Mouse (Mus musculus): ENCODE data around the gene Tmem30b. TPM values are rescaled to one million over a fixed set of nuclear protein-coding genes. Genes with fewer than 3 reads are reported as not detected.
A peak's percentile ranks its signal among the peaks of the same experiment; 100 is the strongest.
"Not testable (repeated sequence)": the region's sequence is repeated elsewhere in the genome, so short reads cannot be mapped to it uniquely, and the experiment has no call there.

Tmem30b gene
- polyA plus RNA-seq, 1 experiment from 2014 or later = 0.11 TPM

GRCm38 (mm10) chr12:73544736-73545671, 1.2 kb downstream of the Tmem30b start:
- DNase-seq (ENCODE audit: low spot score) (no peak), ATAC-seq (no peak; the same call in 1 of the 2 replicates)
- H3K4me2 ChIP-seq (ENCODE audit: low read length) = peak overlapping the region; percentile 54
- WGBS = 16% methylated on average over 48 of the region's 48 CpGs
- no peaks in the 10 kb centered on the region for H3K36me3 ChIP-seq (ENCODE audit: control insufficient read depth, insufficient read depth, low read length)
- H3K27me3 ChIP-seq (replicated peaks; ENCODE audit: control insufficient read depth, insufficient read depth, low read length) = peaks cover 64% of the 10 kb centered on the region
- H3K4me1 ChIP-seq (ENCODE audit: control insufficient read depth, insufficient read depth, low read length) = no peaks in the 10 kb centered on the region
- H3K9me3 ChIP-seq (replicated peaks; ENCODE audit: control insufficient read depth, low read length) = no peaks in the 10 kb centered on the region
- H3K27ac ChIP-seq (ENCODE audit: low read depth, low read length) = no peak overlapping the region
- H3K4me3 ChIP-seq (ENCODE audit: low read depth, low read length) = peak overlapping the region; percentile 32
- no peak overlapping the region for H3K9ac ChIP-seq (ENCODE audit: low read length)

DNA sequence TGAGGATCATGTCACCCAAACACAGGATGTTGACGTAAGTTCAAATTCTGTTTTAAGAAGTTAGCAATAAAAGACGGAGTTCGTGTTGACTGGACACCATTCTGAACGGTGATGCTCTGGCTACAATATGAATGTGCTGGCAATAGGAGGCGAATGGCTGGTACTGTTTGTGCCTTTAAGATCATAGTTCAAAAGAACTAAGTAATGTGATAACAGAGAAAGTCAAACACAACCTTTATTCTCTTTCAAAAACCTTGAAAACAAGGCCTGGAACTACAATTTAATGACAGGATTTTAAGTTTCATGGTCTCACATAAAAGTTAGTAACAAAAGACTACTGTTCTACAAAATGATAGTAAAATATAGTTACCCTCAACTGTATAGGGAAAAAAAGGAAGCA, 3.0 kb downstream of the Tmem30b start:
- ATAC-seq (no peak), DNase-seq (ENCODE audit: low spot score) (no peak)
- H3K4me1 ChIP-seq (ENCODE audit: control insufficient read depth, insufficient read depth, low read length) = no peaks in the 10 kb centered on the region
- H3K4me2 ChIP-seq (ENCODE audit: low read length) = no peak overlapping the region
- no peaks in the 10 kb centered on the region for H3K36me3 ChIP-seq (ENCODE audit: control insufficient read depth, insufficient read depth, low read length)
- 90% methylated on average over 5 of the region's 5 CpGs for WGBS
- H3K9me3 ChIP-seq (replicated peaks; ENCODE audit: control insufficient read depth, low read length) = no peaks in the 10 kb centered on the region
- no peak overlapping the region for H3K27ac ChIP-seq (ENCODE audit: low read depth, low read length)
- H3K27me3 ChIP-seq (replicated peaks; ENCODE audit: control insufficient read depth, insufficient read depth, low read length) = peaks cover 57% of the 10 kb centered on the region
- H3K9ac ChIP-seq (ENCODE audit: low read length) = no peak overlapping the region
- no peak overlapping the region for H3K4me3 ChIP-seq (ENCODE audit: low read depth, low read length)

DNA sequence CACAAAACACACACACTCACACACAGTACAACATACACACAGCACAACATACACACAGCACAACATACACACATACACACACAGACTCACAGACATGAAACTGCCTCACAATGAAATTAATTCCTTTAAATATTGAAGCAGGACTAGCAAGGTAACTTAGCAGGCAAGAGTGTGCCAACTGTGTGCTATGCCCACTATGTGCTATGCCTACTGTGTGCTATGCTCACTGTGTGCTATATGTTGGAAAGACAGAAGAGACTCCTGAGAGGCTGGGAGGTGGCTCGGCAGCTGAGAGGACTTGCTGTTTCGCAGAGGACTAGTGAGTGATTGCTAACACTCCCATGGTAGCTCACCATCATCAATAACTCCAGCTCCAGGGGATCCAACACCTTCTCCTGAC, 5.8 kb downstream of the Tmem30b start:
- Histone ChIP-seq H3K4me3 (ENCODE audit: low read depth, low read length) (no peak overlapping the region), H3K36me3 (ENCODE audit: control insufficient read depth, insufficient read depth, low read length) (no peaks in the 10 kb centered on the region), H3K27ac (ENCODE audit: low read depth, low read length) (no peak overlapping the region), H3K9ac (ENCODE audit: low read length) (no peak overlapping the region), H3K9me3 (replicated peaks; ENCODE audit: control insufficient read depth, low read length) (no peaks in the 10 kb centered on the region), H3K4me2 (ENCODE audit: low read length) (no peak overlapping the region), H3K4me1 (ENCODE audit: control insufficient read depth, insufficient read depth, low read length) (no peaks in the 10 kb centered on the region), H3K27me3 (replicated peaks; ENCODE audit: control insufficient read depth, insufficient read depth, low read length) (peaks cover 33% of the 10 kb centered on the region)
- WGBS = 93% methylated on average over 2 of the region's 2 CpGs
- no peak for ATAC-seq
- DNase-seq (ENCODE audit: low spot score) = no peak

DNA sequence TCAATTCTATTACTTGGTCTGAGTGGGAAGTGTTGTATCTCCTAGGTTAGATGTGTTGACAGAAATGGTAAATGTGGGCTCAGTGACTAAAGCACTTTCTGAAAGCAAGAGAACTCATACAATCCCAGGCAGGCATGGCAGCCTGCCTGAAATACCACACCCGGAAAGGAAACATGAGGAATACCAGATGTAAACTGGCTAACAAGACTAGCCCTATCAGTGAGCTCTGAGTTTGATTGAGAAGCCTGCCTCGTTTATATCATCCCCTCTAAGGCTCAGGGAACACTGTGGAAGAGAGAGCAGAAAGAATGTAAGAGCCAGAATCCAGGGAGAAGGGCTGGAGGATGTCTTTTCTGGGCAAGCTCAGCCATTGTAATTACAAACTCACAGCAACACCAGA, 7.0 kb downstream of the Tmem30b start:
- peak; percentile 48 for DNase-seq (ENCODE audit: low spot score)
- no peak overlapping the region for H3K4me2 ChIP-seq (ENCODE audit: low read length)
- 42% methylated on average over 2 of the region's 2 CpGs for WGBS

DNA sequence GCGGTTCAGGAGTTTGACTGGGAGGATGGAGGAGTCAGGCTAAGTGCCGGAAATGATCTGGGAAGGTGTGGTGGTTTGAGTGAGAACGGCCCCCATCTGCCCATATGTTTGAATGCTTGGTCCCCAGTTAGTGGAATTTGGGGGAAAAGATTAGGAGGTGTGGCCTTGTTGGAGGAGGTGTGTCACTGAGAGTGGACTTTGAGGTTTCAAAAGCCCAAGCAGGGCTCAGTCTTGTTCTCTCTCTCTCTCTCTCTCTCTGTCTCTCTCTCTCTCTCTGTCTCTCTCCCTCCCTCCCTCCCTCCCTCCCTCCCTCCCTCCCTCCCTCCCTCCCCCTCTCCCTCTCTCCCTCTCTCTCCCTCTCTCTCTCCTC, 8.1 kb downstream of the Tmem30b start:
- DNase-seq (ENCODE audit: low spot score); H3K4me3 ChIP-seq (ENCODE audit: low read depth, low read length); H3K9me3 ChIP-seq (replicated peaks; ENCODE audit: control insufficient read depth, low read length); ATAC-seq; H3K36me3 ChIP-seq (ENCODE audit: control insufficient read depth, insufficient read depth, low read length); H3K4me1 ChIP-seq (ENCODE audit: control insufficient read depth, insufficient read depth, low read length); H3K9ac ChIP-seq (ENCODE audit: low read length); H3K27ac ChIP-seq (ENCODE audit: low read depth, low read length): not testable (repeated sequence)
- Histone ChIP-seq H3K27me3 (replicated peaks; ENCODE audit: control insufficient read depth, insufficient read depth, low read length) (peaks cover 19% of the 10 kb centered on the region), H3K4me2 (ENCODE audit: low read length) (peak overlapping the region; percentile 9; the same call in 1 of the 2 replicates)
- WGBS = 49% methylated on average over 3 of the region's 3 CpGs

More for the DNA sequence above, 7.0 kb downstream of the Tmem30b start:
- H3K9me3 ChIP-seq (replicated peaks; ENCODE audit: control insufficient read depth, low read length) = no peaks in the 10 kb centered on the region
- H3K9ac ChIP-seq (ENCODE audit: low read length) = no peak overlapping the region
- no peaks in the 10 kb centered on the region for H3K4me1 ChIP-seq (ENCODE audit: control insufficient read depth, insufficient read depth, low read length)
- peaks cover 20% of the 10 kb centered on the region for H3K27me3 ChIP-seq (replicated peaks; ENCODE audit: control insufficient read depth, insufficient read depth, low read length)
- no peak overlapping the region for H3K4me3 ChIP-seq (ENCODE audit: low read depth, low read length)
- H3K36me3 ChIP-seq (ENCODE audit: control insufficient read depth, insufficient read depth, low read length) = no peaks in the 10 kb centered on the region
- no peak for ATAC-seq
- H3K27ac ChIP-seq (ENCODE audit: low read depth, low read length) = no peak overlapping the region

DNA sequence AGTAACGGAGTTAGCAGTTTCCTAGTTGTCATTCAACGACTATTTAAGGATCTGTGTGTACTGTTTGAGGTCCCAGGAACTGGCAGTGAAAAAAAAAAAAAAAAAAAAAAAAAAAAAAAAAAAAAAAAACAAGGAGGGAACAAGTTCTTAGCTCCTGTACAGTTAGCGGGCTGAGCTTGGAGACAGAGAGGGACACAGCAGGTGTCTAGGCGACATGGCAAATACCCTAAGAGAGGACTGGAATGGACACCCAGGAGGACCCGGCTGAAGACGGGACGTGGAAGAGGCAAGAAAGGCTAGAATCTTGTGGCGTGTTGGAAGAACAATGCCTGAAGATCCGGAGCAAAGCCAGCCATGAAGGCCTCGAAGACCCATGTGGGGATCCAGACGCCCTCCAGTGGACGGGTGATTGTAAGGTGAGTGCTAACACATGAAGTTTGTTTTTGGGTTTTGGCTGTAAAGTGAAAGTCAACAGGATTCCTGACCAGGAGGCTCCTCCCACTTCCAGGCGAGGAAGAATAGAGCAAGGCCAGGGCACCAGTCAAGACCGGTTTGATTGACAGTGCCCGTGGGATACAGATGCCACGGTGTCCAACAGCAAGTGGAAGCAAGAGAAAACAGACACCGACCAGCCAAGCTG, 8.6 kb downstream of the Tmem30b start:
- H3K9ac ChIP-seq (ENCODE audit: low read length) = no peak overlapping the region
- DNase-seq (ENCODE audit: low spot score) (no peak), ATAC-seq (no peak)
- no peaks in the 10 kb centered on the region for H3K4me1 ChIP-seq (ENCODE audit: control insufficient read depth, insufficient read depth, low read length)
- 22% methylated on average over 17 of the region's 17 CpGs for WGBS
- no peak overlapping the region for H3K27ac ChIP-seq (ENCODE audit: low read depth, low read length)
- peak overlapping the region; percentile 9; the same call in 1 of the 2 replicates for H3K4me2 ChIP-seq (ENCODE audit: low read length)
- peaks cover 14% of the 10 kb centered on the region for H3K27me3 ChIP-seq (replicated peaks; ENCODE audit: control insufficient read depth, insufficient read depth, low read length)
- no peak overlapping the region for H3K4me3 ChIP-seq (ENCODE audit: low read depth, low read length)
- no peaks in the 10 kb centered on the region for H3K9me3 ChIP-seq (replicated peaks; ENCODE audit: control insufficient read depth, low read length)
- no peaks in the 10 kb centered on the region for H3K36me3 ChIP-seq (ENCODE audit: control insufficient read depth, insufficient read depth, low read length)

- Histone ChIP-seq H3K9ac (ENCODE audit: low read length) (no peak overlapping the region), H3K9me3 (replicated peaks; ENCODE audit: control insufficient read depth, low read length) (no peaks in the 10 kb centered on the region), H3K27ac (ENCODE audit: low read depth, low read length) (no peak overlapping the region), H3K27me3 (replicated peaks; ENCODE audit: control insufficient read depth, insufficient read depth, low read length) (no peaks in the 10 kb centered on the region), H3K4me2 (ENCODE audit: low read length) (no peak overlapping the region), H3K4me3 (ENCODE audit: low read depth, low read length) (no peak overlapping the region), H3K36me3 (ENCODE audit: control insufficient read depth, insufficient read depth, low read length) (no peaks in the 10 kb centered on the region), H3K4me1 (ENCODE audit: control insufficient read depth, insufficient read depth, low read length) (no peaks in the 10 kb centered on the region)
- DNase-seq (ENCODE audit: low spot score) (peak; percentile 84), ATAC-seq (no peak)
- WGBS = 11% methylated on average over 9 of the region's 9 CpGs
Measured at GRCm38 (mm10) chr12:73534591-73534990, 11.6 kb downstream of the Tmem30b start.

DNA sequence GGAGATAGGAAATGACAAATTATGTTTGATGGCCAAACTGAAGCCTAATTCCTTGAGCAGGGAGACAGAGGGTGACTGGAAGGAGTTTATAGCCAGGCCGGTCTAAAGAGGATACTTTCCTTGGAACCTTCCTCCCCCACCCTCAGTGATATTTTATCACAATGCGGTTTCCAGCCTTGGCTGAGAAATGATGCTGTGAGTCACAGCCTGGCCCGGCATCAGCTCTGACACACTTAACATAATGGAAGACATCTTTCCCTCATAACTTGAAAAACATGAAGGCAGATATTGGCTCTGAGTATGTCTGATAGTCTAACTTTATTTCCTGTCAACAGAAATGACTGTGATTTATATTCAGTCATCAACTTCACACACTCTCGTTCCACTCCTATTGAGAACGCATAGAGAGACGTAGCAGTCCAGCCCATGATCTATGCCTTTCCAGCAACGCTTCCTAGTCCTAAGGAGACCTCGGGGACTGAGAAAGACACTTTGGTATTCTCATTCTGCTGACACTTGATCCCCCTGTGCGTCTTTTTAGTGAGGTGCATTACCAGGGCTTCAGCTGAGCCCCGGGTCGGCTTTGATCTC, 14.2 kb downstream of the Tmem30b start:
- Histone ChIP-seq H3K9me3 (replicated peaks; ENCODE audit: control insufficient read depth, low read length) (no peaks in the 10 kb centered on the region), H3K36me3 (ENCODE audit: control insufficient read depth, insufficient read depth, low read length) (no peaks in the 10 kb centered on the region), H3K4me2 (ENCODE audit: low read length) (no peak overlapping the region), H3K27ac (ENCODE audit: low read depth, low read length) (no peak overlapping the region), H3K27me3 (replicated peaks; ENCODE audit: control insufficient read depth, insufficient read depth, low read length) (no peaks in the 10 kb centered on the region), H3K9ac (ENCODE audit: low read length) (no peak overlapping the region), H3K4me3 (ENCODE audit: low read depth, low read length) (no peak overlapping the region), H3K4me1 (ENCODE audit: control insufficient read depth, insufficient read depth, low read length) (no peaks in the 10 kb centered on the region)
- WGBS = 85% methylated on average over 11 of the region's 11 CpGs
- ATAC-seq (no peak), DNase-seq (ENCODE audit: low spot score) (no peak)

Data from forebrain, embryonic 14.5 days (tissue).